Mouse (Mus musculus) 3T3-L1 (cell line): ENCODE measurements at regions not wholly inside any gene's neighbourhood (a gene's known extent, or its start where the extent isn't known, plus 50 kb on each side); places are given as distances from the start of the nearest gene placed in this dataset.
A peak's percentile ranks its signal among the peaks of the same experiment; 100 is the strongest.
"Not testable (repeated sequence)": the region's sequence is repeated elsewhere in the genome, so short reads cannot be mapped to it uniquely, and the experiment has no call there.

Experiments
- DNase-seq: peaks from one replicate; pipeline ENCODE4 v3.0.0-alpha.2; 2015; ENCODE audit warnings: low read depth, low spot score

- DNase-seq: no peak
These were observed 149.3 kb upstream of the Kctd3 start for GRCm38 (mm10) chr1:189156906-189157305.

- DNase-seq: no peak
These were observed 146.7 kb upstream of the Kctd3 start for GRCm38 (mm10) chr1:189154376-189154775.

GRCm38 (mm10) chr1:189153150-189153549 is 145.5 kb upstream of the Kctd3 start:
- DNase-seq: no peak

- no peak for DNase-seq
These were observed 135.4 kb upstream of the Kctd3 start for GRCm38 (mm10) chr1:189142982-189143451.

GRCm38 (mm10) chr1:189142551-189142950 is 134.9 kb upstream of the Kctd3 start:
- DNase-seq: no peak

- DNase-seq: no peak
These were observed 134.1 kb upstream of the Kctd3 start for GRCm38 (mm10) chr1:189141694-189142093.

GRCm38 (mm10) chr1:189136731-189137385 is 129.2 kb upstream of the Kctd3 start:
- no peak for DNase-seq

- no peak for DNase-seq
These were observed 128.2 kb upstream of the Kctd3 start for GRCm38 (mm10) chr1:189135826-189136225.

- no peak for DNase-seq
These were observed 121.1 kb upstream of the Kctd3 start for GRCm38 (mm10) chr1:189128706-189129105.

GRCm38 (mm10) chr1:189128246-189128645 is 120.6 kb upstream of the Kctd3 start:
- not testable (repeated sequence) for DNase-seq

- DNase-seq: no peak
These were observed 119.7 kb upstream of the Kctd3 start for GRCm38 (mm10) chr1:189127367-189127766.

- DNase-seq: peak; percentile 17
These were observed 112.5 kb upstream of the Kctd3 start for GRCm38 (mm10) chr1:189119941-189120735.

- not testable (repeated sequence) for DNase-seq
These were observed 111.4 kb upstream of the Kctd3 start for GRCm38 (mm10) chr1:189119005-189119404.

GRCm38 (mm10) chr1:189118582-189118981 is 110.9 kb upstream of the Kctd3 start:
- no peak for DNase-seq

GRCm38 (mm10) chr1:189115914-189116313 is 108.3 kb upstream of the Kctd3 start:
- DNase-seq: no peak

- DNase-seq: no peak
These were observed 107.6 kb upstream of the Kctd3 start for GRCm38 (mm10) chr1:189115279-189115678.

- no peak for DNase-seq
These were observed 100.8 kb upstream of the Kctd3 start for GRCm38 (mm10) chr1:189108260-189109035.

GRCm38 (mm10) chr1:189107841-189108240 is 100.2 kb upstream of the Kctd3 start:
- DNase-seq: no peak

GRCm38 (mm10) chr1:189107156-189107555 is 99.5 kb upstream of the Kctd3 start:
- peak; percentile 65 for DNase-seq

GRCm38 (mm10) chr1:189105276-189105675 is 97.6 kb upstream of the Kctd3 start:
- no peak for DNase-seq

GRCm38 (mm10) chr1:189102781-189103180 is 95.1 kb upstream of the Kctd3 start:
- peak; percentile 66 for DNase-seq

- DNase-seq: no peak
These were observed 91.5 kb upstream of the Kctd3 start for GRCm38 (mm10) chr1:189099121-189099520.
